Comparison of ENCODE assay signal across 25 mouse cellular contexts in the genomic region with DNA sequence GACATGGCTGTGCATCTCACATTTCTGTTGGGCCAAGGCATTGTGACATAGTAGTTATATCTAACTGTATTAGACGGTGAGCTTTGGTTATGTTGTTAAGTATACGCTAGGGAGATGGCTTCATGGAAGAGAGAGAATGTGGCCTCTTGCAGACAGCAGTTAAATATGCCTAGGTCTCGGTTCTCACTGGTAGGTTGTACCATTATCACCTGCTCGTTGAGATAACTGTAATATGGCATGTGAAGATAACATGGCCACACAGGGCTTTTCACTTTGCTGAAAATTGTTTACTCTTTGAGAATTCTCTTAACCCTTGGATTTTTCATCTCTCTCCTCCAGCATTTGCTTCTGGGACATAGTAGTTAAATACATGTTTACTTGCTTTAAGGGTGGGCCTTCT. TPM values are rescaled to one million over a fixed set of nuclear protein-coding genes. Genes with fewer than 3 reads are reported as not detected.
"Had no signal": no experiment of that assay in that cellular context is flagged by ENCODE, and none has a peak within 500 bp of the region (broad histone marks: within the 10 kb centered on the region; RNA-seq: fewer than 3 reads in every experiment).

No protein-coding gene starts in this region.

- DNase-seq: kidney, adult 11 months; kidney, postnatal 10 days; kidney, postnatal 4 days; left cerebral cortex, postnatal 4 days; lung, adult 2 months; lung, postnatal 36 days; right cerebral cortex, adult 18-20 months; right cerebral cortex, postnatal 25 days; thymus, adult 18-20 months; thymus, postnatal 14 days had no signal

- H3K4me2 ChIP-seq: limb, embryonic 13.5 days; midbrain, embryonic 12.5 days; neural tube, embryonic 15.5 days had no signal

- H3K27ac ChIP-seq: limb, embryonic 13.5 days; midbrain, embryonic 12.5 days; neural tube, embryonic 15.5 days had no signal

- H3K9ac ChIP-seq: limb, embryonic 13.5 days; midbrain, embryonic 12.5 days; neural tube, embryonic 15.5 days had no signal

- H3K36me3 ChIP-seq: limb, embryonic 13.5 days; midbrain, embryonic 12.5 days; neural tube, embryonic 15.5 days had no signal

- H3K9me3 ChIP-seq: limb, embryonic 13.5 days; midbrain, embryonic 12.5 days; neural tube, embryonic 15.5 days had no signal

- H3K27me3 ChIP-seq: neural tube, embryonic 15.5 days had no signal

- H3K4me3 ChIP-seq: limb, embryonic 13.5 days; midbrain, embryonic 12.5 days; myocyte; neural tube, embryonic 15.5 days had no signal

- H3K4me1 ChIP-seq: limb, embryonic 13.5 days; midbrain, embryonic 12.5 days had no signal

- ATAC-seq: lung, postnatal 0 days had no signal

RNA-seq across cellular contexts. Expression of a gene that starts 21.4 kb away (rescaled TPM):
- total RNA-seq: layer of hippocampus, adult 8-10 months; layer of hippocampus, postnatal 14 days; left cerebral cortex, adult 18-20 months; left cerebral cortex, postnatal 10 days; left cerebral cortex, postnatal 4 days; megakaryocyte, adult 5-6 weeks had no signal
- polyA plus RNA-seq: intestine, embryonic 14.5 days; kidney, embryonic 14.5 days; midbrain, embryonic 12.5 days; myocyte; neural tube, embryonic 11.5 days; small intestine, adult 2 months; stomach, embryonic 14.5 days had no signal
